Mouse (Mus musculus) lung, embryonic 14.5 days (tissue): Measurements from ENCODE around the gene 4930522H14Rik. TPM values are rescaled to one million over a fixed set of nuclear protein-coding genes. Genes with fewer than 3 reads are reported as not detected.

Source experiments
- ATAC-seq: fragments of 200-750 bp; cut with Nextera tagmentation; 2 replicates; pipeline ENCODE4 v1.8.0; 2017; ENCODE audit warnings: mild to moderate bottlenecking, moderate TSS enrichment, moderate library complexity; ENCODE audit not compliant: insufficient read depth
- DNase-seq: peaks from one replicate; pipeline ENCODE4 v3.0.0-alpha.2; 2015
- H3K27ac ChIP-seq: fragments of 300-500 bp; sonication (generic); 2 replicates; pipeline ENCODE4 v1.5.1; 2014; ENCODE audit warnings: low read depth, mild to moderate bottlenecking, moderate library complexity
- H3K27me3 ChIP-seq: fragments of 300-500 bp; sonication (generic); 2 replicates; pipeline ENCODE4 v1.6.1; 2014; ENCODE audit warnings: low read length, control low read depth; ENCODE audit not compliant: insufficient read depth
- H3K36me3 ChIP-seq: fragments of 300-500 bp; sonication (generic); 2 replicates; pipeline ENCODE4 v1.6.1; 2014; ENCODE audit warnings: control low read depth; ENCODE audit not compliant: insufficient read depth
- H3K4me1 ChIP-seq: fragments of 300-500 bp; sonication (generic); 2 replicates; pipeline ENCODE4 v1.6.1; 2014; ENCODE audit warnings: antibody characterized with exemption, control low read depth; ENCODE audit not compliant: insufficient read depth
- H3K4me2 ChIP-seq: fragments of 300-500 bp; sonication (generic); 2 replicates; pipeline ENCODE4 v1.6.1; 2014; ENCODE audit warnings: mild to moderate bottlenecking
- H3K4me3 ChIP-seq: fragments of 300-500 bp; sonication (generic); 2 replicates; pipeline ENCODE4 v1.5.1; 2014; ENCODE audit warnings: low read depth, low read length
- H3K9ac ChIP-seq: fragments of 300-500 bp; sonication (generic); 2 replicates; pipeline ENCODE4 v1.6.1; 2014
- H3K9me3 ChIP-seq: fragments of 300-500 bp; sonication (generic); 2 replicates; pipeline ENCODE4 v1.6.1; 2016; ENCODE audit warnings: low read depth, low read length, control low read depth
- CTCF ChIP-seq: IDR thresholded peaks from 2 replicates; pipeline ENCODE4 v1.5.1; 2016; ENCODE audit warnings: antibody characterized with exemption, low read depth
- WGBS: fragments of 180-500 bp; shearing (Covaris S2); extraction: QIAGEN DNeasy Blood & Tissue Kit; methylation state at CpG from one replicate; pipeline ENCODE4 v1.1.7; 2014; 5-methylcytosine and 5-hydroxymethylcytosine counted together
- polyA plus RNA-seq: library from polyadenylated mRNA; unstranded; fragments of >200 nt; fragmentation: Nextera tagmentation; extraction: Ambion mirVana; gene quantifications from 2 replicates; pipeline ENCODE4 v1.2.1, GENCODE M21; 2014

The 4930522H14Rik gene
- polyA plus RNA-seq, 1 experiment from 2014 or later: not detected

- DNase-seq: no peak
- Histone ChIP-seq H3K36me3 (peaks cover 17% of the 10 kb centered on the region), H3K4me2 (no peak overlapping the region), H3K9ac (no peak overlapping the region), H3K27ac (no peak overlapping the region), H3K9me3 (no peaks in the 10 kb centered on the region), H3K27me3 (no peaks in the 10 kb centered on the region), H3K4me1 (0 out of 2 replicates have a peak, but pooled peaks cover 6% of the 10 kb centered on the region), H3K4me3 (no peak overlapping the region)
- ATAC-seq: no peak
- no peak for TF ChIP-seq CTCF
- WGBS: 76% methylated on average over 6 of the region's 6 CpGs
Measured at GRCm38 (mm10) chr4:109456821-109457220, 74.3 kb downstream of the 4930522H14Rik start.

Other genes with a start within 250 kb of the 4930522H14Rik start
- gene Ttc39a, start 124.7 kb downstream of the 4930522H14Rik start, polyA plus RNA-seq: 5.5 and 5.9 TPM in 2 replicates
- gene Rnf11, start 46.6 kb downstream of the 4930522H14Rik start, polyA plus RNA-seq: 54.6 and 54.7 TPM in 2 replicates
- gene Cdkn2c, start 135.9 kb upstream of the 4930522H14Rik start, polyA plus RNA-seq: 11.0 and 11.8 TPM in 2 replicates
- 30.3 and 32.1 TPM in 2 replicates for gene Faf1, start 145.3 kb upstream of the 4930522H14Rik start, polyA plus RNA-seq